Mouse (Mus musculus) thymus, adult 2 months (tissue): ENCODE measurements at regions not wholly inside any gene's neighbourhood (a gene's known extent, or its start where the extent isn't known, plus 50 kb on each side); places are given as distances from the start of the nearest gene placed in this dataset.

Experiments used
- CTCF ChIP-seq: fragments of 200-500 bp; IDR thresholded peaks from 2 replicates; pipeline ENCODE4 v1.5.1; 2012; ENCODE audit warnings: mild to moderate bottlenecking, control low read depth, low read length, moderate library complexity, borderline replicate concordance; ENCODE audit not compliant: control insufficient read depth, poor library complexity, insufficient read depth; ENCODE audit errors: extremely low read depth
- POLR2A ChIP-seq: fragments of 200-500 bp; IDR thresholded peaks from 2 replicates; pipeline ENCODE4 v1.6.1; 2012; ENCODE audit warnings: mild to moderate bottlenecking, low read length, control low read depth, moderate library complexity; ENCODE audit not compliant: control insufficient read depth, poor library complexity, insufficient read depth; ENCODE audit errors: extremely low read depth

GRCm38 (mm10) chr2:137847901-137848300 is 408.5 kb upstream of the Btbd3 start:
- TF ChIP-seq CTCF (no peak), POLR2A (no peak)
